In the genomic region with DNA sequence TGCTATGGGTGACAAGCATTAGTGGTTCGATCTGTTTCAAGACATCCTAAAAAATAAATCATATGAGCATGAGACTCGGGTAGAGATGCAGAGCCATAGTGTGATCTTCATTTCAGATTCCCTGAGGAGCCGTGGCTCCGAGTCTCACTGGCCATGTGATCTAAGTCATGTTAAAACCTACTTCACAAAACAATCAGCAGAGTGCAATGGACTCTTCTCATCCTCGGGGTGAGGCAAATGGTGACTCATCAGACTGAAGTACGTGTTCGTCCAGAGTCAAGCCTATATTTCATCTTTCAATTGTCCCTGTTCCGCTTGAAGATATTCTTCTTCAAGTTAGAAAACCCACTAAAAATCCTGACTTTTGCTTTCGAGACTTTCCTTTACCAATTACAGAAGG, we compare ENCODE assay signal across 11 mouse cellular contexts.
"Had no signal": no experiment of that assay in that cellular context is flagged by ENCODE, and none has a peak within 500 bp of the region (broad histone marks: within the 10 kb centered on the region; RNA-seq: fewer than 3 reads in every experiment).

No protein-coding gene starts in this region.

- H3K4me2 ChIP-seq: kidney, embryonic 15.5 days; limb, embryonic 12.5 days; neural tube, embryonic 12.5 days had no signal

- H3K9me3 ChIP-seq: kidney, embryonic 15.5 days; limb, embryonic 12.5 days; midbrain, embryonic 10.5 days; neural tube, embryonic 12.5 days had no signal

- H3K27me3 ChIP-seq: kidney, embryonic 15.5 days; limb, embryonic 12.5 days; neural tube, embryonic 12.5 days had no signal

- H3K27ac ChIP-seq: kidney, embryonic 15.5 days; limb, embryonic 12.5 days; liver, embryonic 14.5 days; midbrain, embryonic 10.5 days; neural tube, embryonic 12.5 days had no signal

- H3K4me3 ChIP-seq: kidney, embryonic 15.5 days; limb, embryonic 12.5 days; midbrain, embryonic 10.5 days; neural tube, embryonic 12.5 days had no signal

- H3K9ac ChIP-seq: kidney, embryonic 15.5 days; limb, embryonic 12.5 days; liver, embryonic 14.5 days; neural tube, embryonic 12.5 days had no signal

- H3K4me1 ChIP-seq: kidney, embryonic 15.5 days; midbrain, embryonic 10.5 days; neural tube, embryonic 12.5 days had no signal

- DNase-seq: kidney, postnatal 14 days; lung, adult 18-20 months; lung, postnatal 36 days; midbrain, embryonic 14.5 days; thymus, adult 18-20 months; thymus, postnatal 14 days had no signal
